Mouse (Mus musculus) heart, adult 2 months (tissue): Measurements from ENCODE around the gene Fstl1. TPM values are rescaled to one million over a fixed set of nuclear protein-coding genes. Genes with fewer than 3 reads are reported as not detected.
A peak's percentile ranks its signal among the peaks of the same experiment; 100 is the strongest.

Experiments used
- DNase-seq, 2 experiments: peaks; one replicate each; pipeline ENCODE4 v3.0.0; 2021
- H3K27ac ChIP-seq: fragments of 200-600 bp; 2 replicates; pipeline ENCODE4 v1.8.1; 2022
- H3K27me3 ChIP-seq: fragments of 200-500 bp; 2 replicates; pipeline ENCODE4 v1.6.1; 2012; ENCODE audit warnings: mild to moderate bottlenecking, low read length, inconsistent platforms, mixed read lengths; ENCODE audit not compliant: control insufficient read depth, insufficient read depth
- H3K36me3 ChIP-seq: fragments of 200-500 bp; 2 replicates; pipeline ENCODE4 v1.6.1; 2012; ENCODE audit warnings: low read length, inconsistent platforms; ENCODE audit not compliant: control insufficient read depth, insufficient read depth
- H3K4me1 ChIP-seq: fragments of 200-500 bp; 2 replicates; pipeline ENCODE4 v1.6.1; 2011; ENCODE audit warnings: low read length; ENCODE audit not compliant: control insufficient read depth, insufficient read depth
- H3K4me3 ChIP-seq: fragments of 200-600 bp; 2 replicates; pipeline ENCODE4 v1.8.1; 2022
- H3K79me2 ChIP-seq: fragments of 200-500 bp; replicated peaks from 2 replicates; pipeline ENCODE4 v1.6.1; 2012; ENCODE audit warnings: mild to moderate bottlenecking, inconsistent platforms, low read length, moderate library complexity, mixed read lengths; ENCODE audit not compliant: control insufficient read depth, insufficient read depth
- H3K9ac ChIP-seq: fragments of 200-500 bp; 2 replicates; pipeline ENCODE4 v1.6.1; 2012; ENCODE audit warnings: low read depth, mild to moderate bottlenecking, control low read depth, inconsistent platforms, low read length, mixed read lengths
- CTCF ChIP-seq: fragments of 200-600 bp; IDR thresholded peaks from 2 replicates; pipeline ENCODE4 v1.8.1; 2022; ENCODE audit warnings: antibody characterized with exemption, mild to moderate bottlenecking, moderate library complexity
- EP300 ChIP-seq: fragments of 200-500 bp; IDR thresholded peaks from 2 replicates; pipeline ENCODE4 v1.6.1; 2011; ENCODE audit warnings: low read depth, low read length, control low read depth; ENCODE audit not compliant: insufficient read depth
- POLR2A ChIP-seq: fragments of 200-500 bp; IDR thresholded peaks from 2 replicates; pipeline ENCODE4 v1.6.1; 2011; ENCODE audit warnings: mild to moderate bottlenecking, low read depth, low read length, control low read depth; ENCODE audit not compliant: insufficient read depth
- WGBS: fragments of 180-500 bp; shearing (Covaris S2); methylation state at CpG from one replicate; pipeline ENCODE4 v1.1.7; 2018; 5-methylcytosine and 5-hydroxymethylcytosine counted together
- intact Hi-C: fragments of 180-260 bp; cut with DNase I; formaldehyde crosslinking; loops from one replicate; pipeline ENCODE4 v1.15.1; 2025
- polyA plus RNA-seq: library from polyadenylated mRNA; depleted of rRNA; stranded (reverse); fragments of >200 nt; gene quantifications from 2 replicates; pipeline ENCODE4 v1.2.3, GENCODE M21; 2012
- total RNA-seq, 2 experiments: library from RNA; stranded (reverse); gene quantifications; 2 replicates each; pipeline ENCODE4 v1.2.3; 2021

Gene Fstl1
- total and polyA plus RNA-seq, 3 experiments: 39.7 to 57.6 (median 43.6) TPM

DNA sequence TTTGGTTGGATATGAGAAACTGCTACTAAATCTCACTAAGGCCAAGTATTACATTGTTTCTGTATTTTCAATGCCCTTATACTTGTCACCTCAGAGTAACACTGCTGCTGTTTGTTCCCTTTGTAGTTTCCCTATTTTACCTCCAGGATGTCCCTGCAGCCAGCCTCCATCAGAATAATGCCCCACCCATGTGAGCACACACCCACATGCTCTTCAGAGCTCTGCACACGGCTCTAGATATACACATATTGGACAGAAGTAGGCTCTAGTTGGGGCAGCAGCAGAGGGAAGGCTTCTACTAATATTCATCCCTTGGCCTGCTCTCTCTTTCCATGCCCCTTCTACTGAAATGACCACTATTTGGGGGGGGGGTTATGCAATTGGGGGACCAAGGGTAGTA is 3.7 kb downstream of the Fstl1 start:
- H3K79me2 ChIP-seq: peaks cover 2% of the 10 kb centered on the region
- no peak for DNase-seq
- peaks cover 2% of the 10 kb centered on the region for H3K36me3 ChIP-seq
- peaks cover 10% of the 10 kb centered on the region for H3K4me1 ChIP-seq
- H3K27me3 ChIP-seq: 0 out of 2 replicates have a peak, but pooled peaks cover 1% of the 10 kb centered on the region
- WGBS: 22% methylated on average over 1 of the region's 1 CpGs
- no peak overlapping the region for H3K9ac ChIP-seq
- no peak for TF ChIP-seq CTCF
- TF ChIP-seq EP300: no peak
- TF ChIP-seq POLR2A: no peak
- intact Hi-C loops: no loop called here
- no peak overlapping the region for H3K4me3 ChIP-seq
- H3K27ac ChIP-seq: peak overlapping the region; percentile 7; the same call in 1 of the 2 replicates

GRCm38 (mm10) chr16:37780911-37781310 is 4.2 kb downstream of the Fstl1 start:
- H3K27me3 ChIP-seq: 0 out of 2 replicates have a peak, but pooled peaks cover 1% of the 10 kb centered on the region
- no peak for DNase-seq
- WGBS: 61% methylated on average over 3 of the region's 3 CpGs
- intact Hi-C loops: no loop called here
- H3K27ac ChIP-seq: peak overlapping the region; percentile 18; the same call in 1 of the 2 replicates
- H3K4me1 ChIP-seq: peaks cover 12% of the 10 kb centered on the region
- TF ChIP-seq POLR2A: no peak
- no peak for TF ChIP-seq EP300
- TF ChIP-seq CTCF: no peak
- H3K36me3 ChIP-seq: peaks cover 2% of the 10 kb centered on the region
- H3K9ac ChIP-seq: no peak overlapping the region
- H3K79me2 ChIP-seq: peaks cover 2% of the 10 kb centered on the region
- no peak overlapping the region for H3K4me3 ChIP-seq

DNA sequence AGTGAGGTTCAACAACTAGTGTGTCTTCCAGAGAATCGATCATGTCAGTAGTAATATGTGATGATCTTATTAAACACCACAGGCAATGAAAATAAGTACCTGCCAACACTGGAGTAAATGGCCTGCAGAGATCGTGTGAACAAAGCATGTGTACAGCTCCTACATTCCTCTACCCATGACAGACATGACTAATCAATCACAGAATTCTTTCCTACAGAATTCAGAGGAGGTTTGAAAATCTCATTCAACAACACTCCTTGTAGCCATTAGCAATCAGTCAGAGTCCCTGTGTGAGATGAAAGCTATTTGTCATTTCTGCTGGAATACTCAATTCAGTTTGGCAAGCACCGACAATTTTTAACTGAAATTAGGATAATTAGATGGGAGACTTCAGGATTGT is 7.9 kb downstream of the Fstl1 start:
- Histone ChIP-seq H3K27ac (no peak overlapping the region), H3K27me3 (0 out of 2 replicates have a peak, but pooled peaks cover 1% of the 10 kb centered on the region), H3K4me1 (peaks cover 20% of the 10 kb centered on the region), H3K9ac (no peak overlapping the region), H3K4me3 (no peak overlapping the region), H3K36me3 (peaks cover 2% of the 10 kb centered on the region), H3K79me2 (peaks cover 2% of the 10 kb centered on the region)
- DNase-seq: no peak
- TF ChIP-seq POLR2A (no peak), CTCF (no peak), EP300 (no peak)
- intact Hi-C loops: no loop called here
- 64% methylated on average over 3 of the region's 3 CpGs for WGBS

DNA sequence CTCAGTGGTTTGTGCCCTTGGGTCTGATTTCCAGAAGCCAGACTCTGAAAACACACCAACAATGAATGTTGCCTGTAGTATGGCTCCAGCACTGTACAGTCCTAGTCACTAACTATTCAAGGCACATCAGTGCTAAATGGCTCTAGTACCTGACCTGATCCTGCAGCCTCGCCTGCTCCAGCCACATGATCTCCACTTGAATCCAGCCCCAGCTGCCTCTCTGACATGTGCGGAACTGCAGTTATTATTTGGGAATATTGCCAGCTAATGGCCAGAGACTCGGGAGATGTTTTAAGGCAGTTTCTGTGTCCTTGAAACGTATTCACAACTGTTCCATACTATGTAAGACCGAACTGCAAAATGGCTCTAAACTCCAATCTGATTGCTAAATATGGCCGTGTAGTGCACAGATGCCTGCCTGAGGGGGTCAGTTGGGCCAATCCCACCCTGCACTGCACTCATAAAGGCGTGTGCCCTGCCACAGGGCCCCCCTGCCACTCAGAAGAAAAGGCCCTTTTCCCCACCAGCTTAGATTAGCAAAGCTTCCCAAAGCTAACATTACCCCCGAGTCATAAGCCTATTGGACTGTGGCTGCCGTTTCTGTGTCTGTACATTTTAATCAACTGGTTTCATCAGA is 11.0 kb downstream of the Fstl1 start:
- Histone ChIP-seq H3K27me3 (0 out of 2 replicates have a peak, but pooled peaks cover 1% of the 10 kb centered on the region), H3K4me3 (no peak overlapping the region), H3K36me3 (peaks cover 2% of the 10 kb centered on the region), H3K4me1 (peaks cover 24% of the 10 kb centered on the region), H3K27ac (peak overlapping the region; percentile 69), H3K9ac (peak overlapping the region; percentile 36; the same call in 1 of the 2 replicates), H3K79me2 (peaks cover 2% of the 10 kb centered on the region)
- whole genome bisulfite sequencing: 45% methylated on average over 9 of the region's 9 CpGs
- no peak for DNase-seq
- TF ChIP-seq EP300 (no peak), CTCF (no peak), POLR2A (no peak)
- intact Hi-C loops: no loop called here

DNA sequence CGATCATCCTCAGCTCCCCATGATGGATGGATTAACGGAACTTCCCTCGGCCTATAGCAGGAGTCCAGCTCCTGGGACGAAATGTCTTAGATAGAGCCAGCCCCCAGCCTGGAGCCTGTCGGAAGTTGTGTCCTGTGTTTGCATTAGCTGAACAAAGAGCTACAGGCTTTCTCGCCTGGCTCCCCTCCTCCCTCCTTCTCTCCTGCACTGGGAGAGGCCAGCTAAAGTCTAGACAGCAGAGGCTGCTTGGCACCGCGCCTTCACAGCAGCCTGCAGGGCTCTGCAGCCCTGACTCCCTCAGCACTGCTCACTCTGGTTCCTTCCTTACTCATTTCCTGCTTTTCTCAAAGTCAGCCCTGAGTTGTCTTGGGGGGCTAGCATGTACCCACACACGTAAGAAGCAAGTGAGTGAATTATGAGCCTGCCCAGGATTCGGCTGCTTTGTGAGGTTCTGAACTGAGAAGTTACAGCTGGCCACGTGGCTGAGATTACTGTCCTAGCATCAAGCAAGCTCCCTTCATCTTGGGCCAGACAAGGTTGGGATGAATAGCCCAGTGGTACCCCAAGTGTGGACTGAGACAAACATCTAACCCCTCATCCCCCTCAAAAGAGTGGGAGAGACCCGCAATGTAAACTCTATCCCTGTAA is 11.8 kb downstream of the Fstl1 start:
- Histone ChIP-seq H3K27ac (peak overlapping the region; percentile 69), H3K79me2 (peaks cover 2% of the 10 kb centered on the region), H3K4me3 (no peak overlapping the region), H3K36me3 (no peaks in the 10 kb centered on the region; the same call in 1 of the 2 replicates), H3K4me1 (peaks cover 24% of the 10 kb centered on the region), H3K9ac (peak overlapping the region; percentile 9; the same call in 1 of the 2 replicates), H3K27me3 (0 out of 2 replicates have a peak, but pooled peaks cover 1% of the 10 kb centered on the region)
- WGBS: 22% methylated on average over 12 of the region's 12 CpGs
- peak; percentile 77 to 83 for DNase-seq
- intact Hi-C loops: no loop called here
- TF ChIP-seq POLR2A: no peak

- no peak overlapping the region for H3K9ac ChIP-seq
- 0 out of 2 replicates have a peak, but pooled peaks cover 1% of the 10 kb centered on the region for H3K27me3 ChIP-seq
- no peaks in the 10 kb centered on the region; the same call in 1 of the 2 replicates for H3K36me3 ChIP-seq
- H3K79me2 ChIP-seq: peaks cover 2% of the 10 kb centered on the region
- TF ChIP-seq EP300 (no peak), CTCF (no peak), POLR2A (no peak)
- H3K27ac ChIP-seq: peak overlapping the region; percentile 69
- peaks cover 24% of the 10 kb centered on the region for H3K4me1 ChIP-seq
- no peak overlapping the region for H3K4me3 ChIP-seq
- intact Hi-C loops: no loop called here
- WGBS: 32% methylated on average over 6 of the region's 6 CpGs
- DNase-seq: peak; percentile 58
Measured at GRCm38 (mm10) chr16:37789015-37789381, 12.3 kb downstream of the Fstl1 start.
